Mouse (Mus musculus) left cerebral cortex, postnatal 36 days (tissue): ENCODE data around the gene Rest. TPM values are rescaled to one million over a fixed set of nuclear protein-coding genes. Genes with fewer than 3 reads are reported as not detected.

Source experiments
- DNase-seq, 2 experiments: peaks; one replicate each; pipeline ENCODE4 v3.0.0; 2021 to 2022; ENCODE audit warnings: low spot score in 2 of 2, mixed read lengths in 1 of 2
- intact Hi-C: fragments of 180-260 bp; cut with DNase I; formaldehyde crosslinking; loops from one replicate; pipeline ENCODE4 v1.15.1; 2025
- microRNA-seq: library from miRNA; unstranded; fragments of <30 nt; microRNA quantifications from one replicate; pipeline ENCODE4 v1.2.0, GENCODE M21; 2022
- total RNA-seq, 2 experiments: library from RNA; stranded (reverse); gene quantifications; 2 replicates each; pipeline ENCODE4 v1.2.3; 2021

Gene Rest
- total RNA-seq, 2 experiments from 2014 or later, result 3.4 to 3.6 TPM

DNA sequence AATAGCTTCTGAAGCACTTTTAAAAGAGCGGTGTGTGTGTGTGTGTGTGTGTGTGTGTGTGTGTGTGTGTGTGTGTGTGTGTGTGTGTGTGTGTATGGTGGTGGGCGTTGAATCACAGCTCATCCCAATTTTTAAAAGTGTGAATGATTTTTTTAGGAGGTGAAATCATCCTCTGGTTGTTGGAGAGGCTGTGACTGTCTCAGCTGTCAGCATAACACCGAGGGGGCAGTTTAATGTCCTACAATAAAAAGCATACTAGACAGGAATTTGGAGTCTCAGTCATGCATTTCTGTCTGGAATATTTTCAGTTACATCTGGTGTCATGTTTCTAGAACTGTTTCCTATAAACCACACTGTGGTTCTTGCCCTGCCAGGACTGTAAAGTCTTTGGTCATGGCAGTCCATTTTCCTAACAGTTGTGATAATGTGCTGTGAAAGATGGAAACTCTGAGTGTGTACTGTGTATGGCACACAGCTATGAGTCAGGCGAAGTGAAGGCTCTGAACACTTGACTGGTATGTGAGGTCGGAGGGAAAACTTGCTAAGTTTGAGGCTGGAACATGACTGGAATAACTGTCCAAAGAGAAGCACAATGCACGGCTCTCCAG lies 36.1 kb downstream of the Rest start:
- intact Hi-C loops, result no loop called here
- DNase-seq, result no peak

DNA sequence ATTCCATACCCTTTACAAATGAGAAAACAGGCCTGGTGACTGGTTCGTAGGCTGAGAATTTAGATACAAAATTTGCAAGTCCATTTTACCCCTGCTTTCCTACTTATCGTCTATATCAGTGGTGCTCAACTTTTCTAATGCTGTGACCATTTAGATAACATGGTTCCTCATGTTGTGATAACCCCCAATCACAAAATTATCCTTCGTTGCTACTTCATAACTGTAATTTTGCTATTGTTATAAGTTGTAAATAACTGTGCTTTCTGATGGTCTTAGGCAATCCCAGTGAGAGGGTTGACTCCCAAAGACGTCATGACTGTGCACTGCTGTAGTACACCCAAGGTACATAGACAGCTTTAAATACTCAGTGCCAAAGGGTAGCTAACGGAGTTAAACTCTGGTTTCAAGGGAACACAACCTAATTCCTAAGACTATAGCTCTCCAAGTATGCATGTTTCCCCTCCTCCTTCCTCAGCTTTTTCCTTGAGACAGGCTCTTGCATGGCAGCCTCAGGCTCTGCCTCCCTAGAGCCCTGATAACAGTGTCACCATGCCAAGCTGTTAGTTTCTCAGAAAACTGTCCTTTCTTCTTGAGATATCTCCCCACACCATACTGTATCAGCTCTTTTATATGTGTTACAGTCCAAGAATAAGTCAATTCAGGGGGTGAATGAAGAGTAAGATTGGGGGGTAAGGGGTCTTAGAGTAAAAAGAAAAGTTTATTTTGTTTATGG lies 42.7 kb downstream of the Rest start:
- intact Hi-C loops, result no loop called here
- no peak for DNase-seq

DNA sequence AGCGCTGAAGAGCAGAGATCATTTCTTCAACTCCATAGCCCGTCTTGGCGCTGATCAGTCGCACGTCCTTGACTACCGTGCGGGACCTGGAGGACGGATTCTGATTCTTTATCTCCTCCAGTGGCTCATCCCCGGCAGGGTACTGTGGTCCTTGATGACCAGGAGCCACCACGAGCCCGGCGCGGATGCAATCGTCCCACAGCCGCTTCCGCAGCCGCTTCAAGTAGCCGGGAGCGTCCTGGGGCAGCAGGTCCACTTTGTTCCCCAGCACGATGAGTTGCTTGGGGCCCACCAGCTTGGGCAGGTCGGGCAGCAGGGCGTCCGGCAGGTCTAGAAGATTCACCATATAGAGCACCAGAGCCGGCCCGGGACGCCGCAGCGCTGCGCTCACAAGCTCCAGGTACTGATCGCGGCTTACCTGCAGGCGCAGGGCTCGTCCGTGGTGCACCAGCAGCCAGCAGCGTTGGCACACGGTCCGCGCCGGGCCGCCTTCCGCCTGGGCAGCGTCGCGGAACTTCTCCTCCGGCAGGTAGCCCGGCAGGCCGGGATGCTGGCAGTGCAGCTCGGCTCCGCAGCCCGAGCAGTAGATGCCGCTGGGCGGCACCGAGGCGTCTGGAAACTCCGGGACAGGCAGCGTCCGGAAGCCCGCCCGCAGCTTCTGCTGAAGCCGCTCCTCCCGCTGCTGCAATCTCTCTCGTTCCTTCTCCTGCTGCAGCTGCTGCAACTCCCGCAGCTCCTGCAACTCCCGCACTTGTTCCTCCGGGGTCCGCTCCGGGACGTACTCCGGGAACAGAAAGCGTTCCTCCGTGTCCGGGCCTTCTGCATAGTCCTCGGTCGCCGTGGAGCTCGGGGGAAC lies 44.0 kb downstream of the Rest start:
- intact Hi-C loops, result no loop called here
- peak; percentile 8 to 13 for DNase-seq

GRCm38 (mm10) chr5:77309924-77310772 lies 44.9 kb downstream of the Rest start, which contains the start of the genes Noa1 and Polr2b:
Noa1 (minus strand) TSS chr5:77310084.
Polr2b (plus strand) TSS chr5:77310147.
- intact Hi-C loops, result loop anchor here (1.0 kb wide), 1 partner anchor 44 kb away; no protein-coding TSS in a partner anchor
- peak; percentile 98 to 100 for DNase-seq

GRCm38 (mm10) chr5:77314206-77314605 lies 48.9 kb downstream of the Rest start:
- DNase-seq, result no peak
- intact Hi-C loops, result no loop called here

- intact Hi-C loops, result no loop called here
- no peak for DNase-seq
Measured at GRCm38 (mm10) chr5:77314986-77315385, 49.7 kb downstream of the Rest start.

GRCm38 (mm10) chr5:77324936-77325335 lies 59.6 kb downstream of the Rest start:
- intact Hi-C loops, result loop anchor here (10.0 kb wide), 1 partner anchor 330 kb away; no protein-coding TSS in a partner anchor

GRCm38 (mm10) chr5:77330154-77330553 lies 64.9 kb downstream of the Rest start:
- intact Hi-C loops, result no loop called here
- no peak for DNase-seq

More at GRCm38 (mm10) chr5:77324936-77325335, 59.6 kb downstream of the Rest start:
- DNase-seq, result no peak

Small RNA genes lying within 50 kb of the gene (microRNA-seq; reads per million reads assigned to microRNA genes)
- not detected for gene Mir5098

Other genes with a start within 250 kb of the Rest start
- gene Thegl, start 249.5 kb upstream of the Rest start, total RNA-seq, result under 1 TPM; 0.29 to 0.39 TPM
- gene Hopx, start 150.4 kb upstream of the Rest start, total RNA-seq, result 10 to 100 TPM; 28.6 to 28.8 TPM
- gene Spink2, start 54.0 kb upstream of the Rest start, total RNA-seq, result not detected
- gene Noa1, start 44.6 kb downstream of the Rest start, total RNA-seq, result 10 to 100 TPM; 24.0 to 26.4 TPM
- gene Polr2b, start 44.7 kb downstream of the Rest start, total RNA-seq, result 10 to 100 TPM; 45.6 to 45.8 TPM
- gene Igfbp7, start 142.6 kb downstream of the Rest start, total RNA-seq, result 10 to 100 TPM; 45.1 to 48.4 TPM